Mouse (Mus musculus) thymus, adult 2 months (tissue): ENCODE measurements around the gene Pth. TPM values are rescaled to one million over a fixed set of nuclear protein-coding genes. Genes with fewer than 3 reads are reported as not detected.

Experiments
- DNase-seq: peaks from one replicate; pipeline ENCODE4 v3.0.0; 2021
- H3K27ac ChIP-seq: fragments of 200-500 bp; 2 replicates; pipeline ENCODE4 v1.5.1; 2012; ENCODE audit warnings: low read length, control low read depth; ENCODE audit not compliant: control insufficient read depth, insufficient read depth
- H3K27me3 ChIP-seq: fragments of 200-500 bp; 2 replicates; pipeline ENCODE4 v1.6.1; 2012; ENCODE audit warnings: mild to moderate bottlenecking, low read length, moderate library complexity, mixed read lengths; ENCODE audit not compliant: control insufficient read depth, insufficient read depth
- H3K36me3 ChIP-seq: fragments of 200-500 bp; 2 replicates; pipeline ENCODE4 v1.6.1; 2012; ENCODE audit warnings: mild to moderate bottlenecking, low read length, moderate library complexity; ENCODE audit not compliant: control insufficient read depth, insufficient read depth
- H3K4me1 ChIP-seq: fragments of 200-500 bp; replicated peaks from 2 replicates; pipeline ENCODE4 v1.6.1; 2012; ENCODE audit warnings: low read length; ENCODE audit not compliant: control insufficient read depth, insufficient read depth
- H3K4me3 ChIP-seq: fragments of 200-500 bp; 2 replicates; pipeline ENCODE4 v1.5.1; 2012; ENCODE audit warnings: mild to moderate bottlenecking, low read length, control low read depth, moderate library complexity; ENCODE audit not compliant: control insufficient read depth, insufficient read depth
- CTCF ChIP-seq: fragments of 200-500 bp; IDR thresholded peaks from 2 replicates; pipeline ENCODE4 v1.5.1; 2012; ENCODE audit warnings: mild to moderate bottlenecking, control low read depth, low read length, moderate library complexity, borderline replicate concordance; ENCODE audit not compliant: control insufficient read depth, poor library complexity, insufficient read depth; ENCODE audit errors: extremely low read depth
- POLR2A ChIP-seq: fragments of 200-500 bp; IDR thresholded peaks from 2 replicates; pipeline ENCODE4 v1.6.1; 2012; ENCODE audit warnings: mild to moderate bottlenecking, low read length, control low read depth, moderate library complexity; ENCODE audit not compliant: control insufficient read depth, poor library complexity, insufficient read depth; ENCODE audit errors: extremely low read depth
- WGBS: fragments of 180-500 bp; shearing (Covaris S2); methylation state at CpG from one replicate; pipeline ENCODE4 v1.1.7; 2018; 5-methylcytosine and 5-hydroxymethylcytosine counted together
- polyA plus RNA-seq: library from polyadenylated mRNA; depleted of rRNA; stranded (reverse); fragments of >200 nt; gene quantifications from 2 replicates; pipeline ENCODE4 v1.2.3, GENCODE M21; 2012; rRNA removed

Pth gene
- polyA plus RNA-seq, 1 experiment, result 7.7 TPM

DNA sequence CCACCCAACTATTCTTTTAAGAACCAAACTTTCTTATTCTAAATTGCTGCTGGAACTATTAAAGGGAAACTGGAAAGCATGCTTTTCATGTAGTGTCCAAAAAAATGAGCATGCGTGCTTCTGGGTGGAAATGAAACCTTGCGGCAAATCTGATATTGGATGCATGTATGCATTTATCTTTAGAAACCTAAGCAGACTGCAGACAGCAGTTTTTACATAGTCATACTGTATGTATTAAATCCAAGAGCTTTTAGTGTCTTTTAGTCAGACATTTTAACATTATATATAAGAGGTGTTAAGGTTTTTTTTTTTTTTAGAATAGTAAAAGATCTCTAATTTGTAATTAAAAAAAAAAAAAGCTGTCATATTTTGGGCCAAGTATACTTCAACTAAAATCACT is 40.7 kb downstream of the Pth start:
- 98% methylated on average over 2 of the region's 2 CpGs for WGBS
- TF ChIP-seq POLR2A (no peak), CTCF (no peak)
- no peak for DNase-seq
- no peaks in the 10 kb centered on the region for H3K36me3 ChIP-seq
- no peaks in the 10 kb centered on the region for H3K27me3 ChIP-seq
- no peaks in the 10 kb centered on the region for H3K4me1 ChIP-seq
- H3K4me3 ChIP-seq, result no peak overlapping the region
- no peak overlapping the region for H3K27ac ChIP-seq

DNA sequence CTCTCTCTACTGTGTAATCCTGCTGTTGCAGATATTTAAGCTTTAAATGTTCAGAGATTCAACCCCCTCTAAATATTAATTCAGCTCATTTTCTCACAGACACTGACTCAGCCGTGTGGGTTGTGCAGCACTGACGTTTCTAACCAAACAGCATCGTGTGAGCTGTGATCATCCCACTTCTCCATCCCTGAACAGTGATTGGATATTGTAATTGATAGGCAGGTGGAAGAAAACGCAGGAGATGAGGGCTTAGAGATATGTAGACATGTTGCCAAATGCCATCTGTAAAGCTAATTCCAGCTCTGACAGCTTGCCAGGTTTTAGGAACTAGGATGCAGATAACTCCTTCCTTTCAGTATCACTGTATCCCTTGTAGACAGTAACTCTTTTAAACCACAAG is 41.1 kb downstream of the Pth start:
- Histone ChIP-seq H3K4me1 (no peaks in the 10 kb centered on the region), H3K27ac (no peak overlapping the region), H3K4me3 (no peak overlapping the region), H3K27me3 (no peaks in the 10 kb centered on the region), H3K36me3 (no peaks in the 10 kb centered on the region)
- 88% methylated on average over 4 of the region's 4 CpGs for WGBS
- DNase-seq, result no peak
- TF ChIP-seq CTCF (no peak), POLR2A (no peak)

Other genes with a start within 250 kb of the Pth start
- 39.3 and 43.9 TPM in 2 replicates for gene Arntl, start 181.1 kb downstream of the Pth start, polyA plus RNA-seq
- gene Btbd10, start 19.2 kb downstream of the Pth start, polyA plus RNA-seq, result 13.3 and 15.0 TPM in 2 replicates
- gene Far1, start 125.3 kb upstream of the Pth start, polyA plus RNA-seq, result 14.2 and 16.8 TPM in 2 replicates